Mouse (Mus musculus): Measurements from ENCODE around the gene Tpbpa. TPM values are rescaled to one million over a fixed set of nuclear protein-coding genes. Genes with fewer than 3 reads are reported as not detected.

Gene Tpbpa
- polyA plus RNA-seq (2014; fragmentation: Illumina TruSeq; extraction: RNeasy Lipid Tissue Mini Kit (QIAGEN cat#74804); ENCODE audit: insufficient read depth, low read depth, low replicate concordance), result not detected

DNA sequence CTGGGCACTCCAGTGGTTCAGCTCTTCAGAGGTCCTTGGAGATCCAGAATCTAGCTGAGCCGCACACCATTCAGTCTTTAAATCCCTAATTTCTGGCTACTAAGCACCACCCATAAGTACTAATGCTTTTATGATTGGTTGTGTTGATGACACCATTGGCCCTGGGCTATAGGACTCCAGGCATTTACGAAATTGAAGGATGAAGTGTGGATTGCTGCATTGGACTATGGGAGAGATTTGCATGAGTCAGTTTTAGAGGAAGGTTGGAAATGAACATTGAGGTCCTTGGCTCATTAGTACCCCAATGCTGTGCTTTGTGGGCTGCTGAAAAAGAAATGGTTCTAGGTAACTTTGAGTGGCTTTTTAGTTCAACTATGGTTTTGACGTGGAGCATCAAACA, at the start of gene Tpbpa:
Gene Tpbpa, minus strand, starts transcription at position 101 of the 400 bp plus-strand sequence.

DNA sequence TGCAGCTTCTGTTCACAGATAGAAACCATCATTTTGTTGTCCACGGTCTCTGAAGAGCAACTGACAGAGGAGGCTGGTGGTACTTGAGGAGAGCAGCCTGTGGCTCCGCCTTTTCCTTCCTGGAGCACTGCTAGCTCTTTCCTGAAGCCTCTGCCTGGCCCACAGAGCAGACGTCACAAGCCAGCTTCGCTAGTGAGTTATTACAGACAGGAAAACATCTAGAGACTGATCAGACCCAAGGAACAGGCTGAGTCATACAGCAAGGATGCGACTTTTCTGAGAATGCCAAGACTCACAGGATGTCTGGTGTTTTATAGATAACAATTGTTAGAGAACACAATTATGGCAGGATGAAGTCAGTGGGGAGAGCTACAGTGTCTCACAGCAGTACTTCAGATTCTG, 5.3 kb downstream of the Tpbpa start, which contains the start of the genes Gm49391 and Ctla2a:
Gene Gm49391, minus strand, starts transcription at position 72 of the 402 bp plus-strand sequence.
Gene Ctla2a, minus strand, starts transcription at position 126 of the 402 bp plus-strand sequence.

DNA sequence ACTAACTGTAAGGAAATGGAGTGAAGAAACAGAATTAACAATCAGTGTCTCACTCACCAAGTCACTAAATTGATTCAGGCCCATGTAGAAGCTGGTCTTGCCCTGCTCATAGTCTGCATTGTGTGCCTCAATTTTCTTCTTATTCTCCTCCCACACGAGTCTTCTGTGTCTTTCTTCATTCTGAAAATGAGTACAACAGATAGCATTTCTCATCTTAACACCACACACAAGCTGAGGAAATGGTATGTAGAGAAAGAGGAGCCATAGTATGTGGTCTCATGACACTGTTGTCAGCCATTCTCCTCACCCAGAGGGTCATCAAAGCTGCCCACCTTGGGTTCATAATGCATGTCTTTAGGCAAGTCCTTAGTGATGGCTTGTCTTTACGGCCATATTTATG, 6.3 kb downstream of the Tpbpa start, which contains the start of gene Gm49393:
Gene Gm49393, minus strand, starts transcription at position 101 of the 400 bp plus-strand sequence.

DNA sequence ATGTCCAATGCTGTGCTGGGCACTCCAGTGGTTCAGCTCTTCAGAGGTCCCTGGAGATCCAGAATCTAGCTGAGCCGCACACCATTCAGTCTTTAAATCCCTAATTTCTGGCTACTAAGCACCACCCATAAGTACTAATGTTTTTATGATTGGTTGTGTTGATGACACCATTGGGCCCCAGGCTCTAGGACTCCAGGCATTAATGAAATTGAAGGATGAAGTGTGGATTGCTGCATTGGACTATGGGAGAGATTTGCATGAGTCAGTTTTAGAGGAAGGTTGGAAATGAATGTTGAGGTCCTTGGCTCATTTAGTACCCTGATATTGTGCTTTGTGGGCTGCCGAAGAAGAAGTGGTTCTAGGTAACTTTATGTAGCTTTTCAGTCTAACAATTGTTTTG, 37.0 kb downstream of the Tpbpa start, which contains the start of gene Tpbpb:
Gene Tpbpb, minus strand, starts transcription at position 101 of the 400 bp plus-strand sequence.

DNA sequence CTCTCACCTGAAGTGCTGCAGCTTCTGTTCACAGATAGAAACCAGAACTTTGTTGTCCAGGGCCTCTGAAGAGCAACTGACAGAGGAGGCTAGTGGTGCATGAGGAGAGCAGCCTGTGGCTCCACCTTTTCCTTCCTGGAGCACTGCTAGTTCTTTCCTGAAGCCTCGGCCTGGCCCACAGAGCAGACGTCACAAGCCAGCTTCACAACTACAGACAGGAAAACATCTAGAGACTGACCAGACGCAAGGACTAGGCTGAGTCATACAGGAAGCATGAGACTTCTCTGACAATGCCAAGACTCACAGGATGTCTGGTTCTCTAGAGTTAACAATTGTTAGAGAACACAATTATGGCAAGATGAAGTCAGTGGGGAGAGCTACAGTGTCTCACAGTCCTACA, 44.5 kb downstream of the Tpbpa start, which contains the start of gene Ctla2b:
Gene Ctla2b, minus strand, starts transcription at position 120 of the 400 bp plus-strand sequence.

DNA sequence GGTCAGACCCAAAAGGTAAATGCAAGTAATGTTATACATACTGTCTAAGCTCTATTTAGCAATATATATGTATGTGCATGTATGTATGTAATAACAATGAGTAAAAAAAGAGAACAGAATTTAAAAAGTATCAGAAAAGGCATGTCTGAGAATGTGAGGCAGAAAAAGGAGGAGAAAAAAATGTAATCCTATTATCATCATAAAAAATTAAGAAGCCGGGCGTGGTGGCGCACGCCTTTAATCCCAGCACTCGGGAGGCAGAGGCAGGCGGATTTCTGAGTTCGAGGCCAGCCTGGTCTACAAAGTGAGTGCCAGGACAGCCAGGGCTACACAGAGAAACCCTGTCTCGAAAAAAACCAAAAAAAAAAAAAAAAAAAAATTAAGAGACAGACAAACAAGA, 45.0 kb downstream of the Tpbpa start, which contains the start of gene Gm49392:
Gene Gm49392, minus strand, starts transcription at position 101 of the 400 bp plus-strand sequence.

Other genes with a start within 250 kb of the Tpbpa start
- not detected for gene BC051665, start 155.6 kb downstream of the Tpbpa start, polyA plus RNA-seq (2014; fragmentation: Illumina TruSeq; extraction: RNeasy Lipid Tissue Mini Kit (QIAGEN cat#74804); ENCODE audit: insufficient read depth, low read depth, low replicate concordance)
- gene Ctsll3, start 139.1 kb downstream of the Tpbpa start, polyA plus RNA-seq (2014; fragmentation: Illumina TruSeq; extraction: RNeasy Lipid Tissue Mini Kit (QIAGEN cat#74804); ENCODE audit: insufficient read depth, low read depth, low replicate concordance), result not detected
- 0.82 TPM for gene 4930486L24Rik, start 77.5 kb downstream of the Tpbpa start, polyA plus RNA-seq (2014; fragmentation: Illumina TruSeq; extraction: RNeasy Lipid Tissue Mini Kit (QIAGEN cat#74804); ENCODE audit: insufficient read depth, low read depth, low replicate concordance)
- 3.8 TPM for gene Gm49392, start 45.1 kb downstream of the Tpbpa start, polyA plus RNA-seq (2014; fragmentation: Illumina TruSeq; extraction: RNeasy Lipid Tissue Mini Kit (QIAGEN cat#74804); ENCODE audit: insufficient read depth, low read depth, low replicate concordance)
- 30.0 TPM for gene Ctla2b, start 44.5 kb downstream of the Tpbpa start, polyA plus RNA-seq (2014; fragmentation: Illumina TruSeq; extraction: RNeasy Lipid Tissue Mini Kit (QIAGEN cat#74804); ENCODE audit: insufficient read depth, low read depth, low replicate concordance)
- gene Tpbpb, start 37.1 kb downstream of the Tpbpa start, polyA plus RNA-seq (2014; fragmentation: Illumina TruSeq; extraction: RNeasy Lipid Tissue Mini Kit (QIAGEN cat#74804); ENCODE audit: insufficient read depth, low read depth, low replicate concordance), result not detected
- not detected for gene Gm49393, start 6.4 kb downstream of the Tpbpa start, polyA plus RNA-seq (2014; fragmentation: Illumina TruSeq; extraction: RNeasy Lipid Tissue Mini Kit (QIAGEN cat#74804); ENCODE audit: insufficient read depth, low read depth, low replicate concordance)
- 27.7 TPM for gene Gm49391, start 5.4 kb downstream of the Tpbpa start, polyA plus RNA-seq (2014; fragmentation: Illumina TruSeq; extraction: RNeasy Lipid Tissue Mini Kit (QIAGEN cat#74804); ENCODE audit: insufficient read depth, low read depth, low replicate concordance)
- 546 TPM for gene Ctla2a, start 5.4 kb downstream of the Tpbpa start, polyA plus RNA-seq (2014; fragmentation: Illumina TruSeq; extraction: RNeasy Lipid Tissue Mini Kit (QIAGEN cat#74804); ENCODE audit: insufficient read depth, low read depth, low replicate concordance)
- not detected for gene Ctsj, start 64.0 kb upstream of the Tpbpa start, polyA plus RNA-seq (2014; fragmentation: Illumina TruSeq; extraction: RNeasy Lipid Tissue Mini Kit (QIAGEN cat#74804); ENCODE audit: insufficient read depth, low read depth, low replicate concordance)
- gene Ctsq, start 98.6 kb upstream of the Tpbpa start, polyA plus RNA-seq (2014; fragmentation: Illumina TruSeq; extraction: RNeasy Lipid Tissue Mini Kit (QIAGEN cat#74804); ENCODE audit: insufficient read depth, low read depth, low replicate concordance), result not detected
- not detected for gene Ctsr, start 222.3 kb upstream of the Tpbpa start, polyA plus RNA-seq (2014; fragmentation: Illumina TruSeq; extraction: RNeasy Lipid Tissue Mini Kit (QIAGEN cat#74804); ENCODE audit: insufficient read depth, low read depth, low replicate concordance)

Measured in lung, adult 10 weeks (tissue).